Mouse (Mus musculus) erythroblast, embryonic 14.5 days (primary cell): ENCODE data around the gene Dlx3.

Source experiments
- GATA1 ChIP-seq: IDR thresholded peaks from 2 replicates; pipeline ENCODE4 v1.6.1; 2012; ENCODE audit warnings: low read length, inconsistent platforms, mixed read lengths
- TAL1 ChIP-seq: IDR thresholded peaks from 3 replicates; pipeline ENCODE4 v1.6.1; 2012; ENCODE audit warnings: low read length, inconsistent platforms, mixed read lengths

DNA sequence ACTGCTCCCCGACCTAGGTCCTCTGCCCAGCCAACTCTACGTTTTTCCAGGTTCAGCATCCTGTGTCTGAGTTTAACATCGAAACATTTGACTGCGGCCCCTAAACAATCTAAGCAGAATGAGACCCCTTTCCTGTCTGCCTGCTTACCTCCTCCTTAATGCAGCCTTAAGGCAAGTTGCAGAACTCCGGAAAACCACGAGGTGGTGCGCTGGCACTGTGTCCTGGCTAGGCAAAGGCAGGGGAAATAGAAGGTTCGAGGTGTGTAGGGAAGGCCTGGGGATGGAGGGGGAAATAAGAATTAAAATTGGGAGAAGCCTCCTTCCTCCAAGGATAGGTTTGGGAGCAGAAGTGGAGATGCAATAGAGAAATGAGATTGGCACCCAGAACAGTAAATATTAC, 1.4 kb upstream of the Dlx3 start:
- no peak for TF ChIP-seq TAL1
- TF ChIP-seq GATA1, result no peak
